Mouse (Mus musculus) spleen, postnatal 36 days (tissue): Measurements from ENCODE around the gene Gm17660.
"Not testable (repeated sequence)": the region's sequence is repeated elsewhere in the genome, so short reads cannot be mapped to it uniquely, and the experiment has no call there.

Experiments used
- DNase-seq, 2 experiments: peaks; one replicate each; pipeline ENCODE4 v3.0.0; 2022; ENCODE audit warnings: low spot score in 2 of 2, mixed read lengths in 1 of 2

The Gm17660 gene

GRCm38 (mm10) chr5:104042906-104043305, 34.5 kb downstream of the Gm17660 start:
- no peak for DNase-seq

GRCm38 (mm10) chr5:104039154-104039932, 38.1 kb downstream of the Gm17660 start:
- DNase-seq: no peak

GRCm38 (mm10) chr5:104036686-104037085, 40.7 kb downstream of the Gm17660 start:
- DNase-seq: no peak

- DNase-seq: no peak
Observed at GRCm38 (mm10) chr5:104035824-104036223, 41.6 kb downstream of the Gm17660 start.

GRCm38 (mm10) chr5:104035066-104035465, 42.3 kb downstream of the Gm17660 start:
- DNase-seq: no peak

- no peak for DNase-seq
Observed at GRCm38 (mm10) chr5:104032434-104033097, 44.8 kb downstream of the Gm17660 start.

- no peak for DNase-seq
Observed at GRCm38 (mm10) chr5:104025245-104025854, 52.1 kb downstream of the Gm17660 start.

GRCm38 (mm10) chr5:104024762-104025161, 52.6 kb downstream of the Gm17660 start:
- no peak for DNase-seq

- not testable (repeated sequence) for DNase-seq
Observed at GRCm38 (mm10) chr5:104024193-104024592, 53.2 kb downstream of the Gm17660 start.

- no peak for DNase-seq
Observed at GRCm38 (mm10) chr5:104023289-104024020, 54.0 kb downstream of the Gm17660 start.

GRCm38 (mm10) chr5:104022558-104022957, 54.9 kb downstream of the Gm17660 start:
- DNase-seq: no peak

GRCm38 (mm10) chr5:104021597-104022378, 55.6 kb downstream of the Gm17660 start, which contains the start of gene Hsd17b11:
TSS of gene Hsd17b11 (minus strand) at chr5:104021919.
- DNase-seq: peak; percentile 82
